Mouse (Mus musculus): ENCODE results near the gene Clasp2.
"Not testable (repeated sequence)": the region's sequence is repeated elsewhere in the genome, so short reads cannot be mapped to it uniquely, and the experiment has no call there.

Clasp2 gene

GRCm38 (mm10) chr9:113758472-113758871, 17.2 kb downstream of the Clasp2 start:
- no peak for DNase-seq

- no peak for DNase-seq
Observed at GRCm38 (mm10) chr9:113759684-113760083, 18.4 kb downstream of the Clasp2 start.

- DNase-seq: no peak
Observed at GRCm38 (mm10) chr9:113762389-113762788, 21.1 kb downstream of the Clasp2 start.

- DNase-seq: no peak
Observed at GRCm38 (mm10) chr9:113763123-113763522, 21.9 kb downstream of the Clasp2 start.

- DNase-seq: no peak
Observed at GRCm38 (mm10) chr9:113770640-113771039, 29.4 kb downstream of the Clasp2 start.

GRCm38 (mm10) chr9:113780863-113781262, 39.6 kb downstream of the Clasp2 start:
- no peak for DNase-seq

- DNase-seq: no peak
Observed at GRCm38 (mm10) chr9:113782362-113783005, 41.2 kb downstream of the Clasp2 start.

GRCm38 (mm10) chr9:113783674-113784073, 42.4 kb downstream of the Clasp2 start:
- DNase-seq: no peak

- not testable (repeated sequence) for DNase-seq
Observed at GRCm38 (mm10) chr9:113789283-113789682, 48.0 kb downstream of the Clasp2 start.

GRCm38 (mm10) chr9:113792651-113793512, 51.6 kb downstream of the Clasp2 start:
- DNase-seq: peak; percentile 87

GRCm38 (mm10) chr9:113793513-113793905, 52.2 kb downstream of the Clasp2 start:
- DNase-seq: no peak

- peak; percentile 50 for DNase-seq
Observed at GRCm38 (mm10) chr9:113793966-113794365, 52.7 kb downstream of the Clasp2 start.

GRCm38 (mm10) chr9:113797206-113797605, 55.9 kb downstream of the Clasp2 start:
- DNase-seq: no peak

- peak; percentile 1 for DNase-seq
Observed at GRCm38 (mm10) chr9:113800671-113801070, 59.4 kb downstream of the Clasp2 start.

GRCm38 (mm10) chr9:113802734-113803133, 61.5 kb downstream of the Clasp2 start:
- DNase-seq: no peak

GRCm38 (mm10) chr9:113803751-113804150, 62.5 kb downstream of the Clasp2 start:
- no peak for DNase-seq

- no peak for DNase-seq
Observed at GRCm38 (mm10) chr9:113805359-113805758, 64.1 kb downstream of the Clasp2 start.

GRCm38 (mm10) chr9:113811327-113811726, 70.1 kb downstream of the Clasp2 start:
- no peak for DNase-seq

- peak; percentile 78 for DNase-seq
Observed at GRCm38 (mm10) chr9:113811957-113812670, 70.8 kb downstream of the Clasp2 start.

- no peak for DNase-seq
Observed at GRCm38 (mm10) chr9:113812671-113813001, 71.4 kb downstream of the Clasp2 start.

GRCm38 (mm10) chr9:113813086-113813485, 71.8 kb downstream of the Clasp2 start:
- no peak for DNase-seq

- DNase-seq: no peak
Observed at GRCm38 (mm10) chr9:113815836-113816235, 74.6 kb downstream of the Clasp2 start.

GRCm38 (mm10) chr9:113822150-113822549, 80.9 kb downstream of the Clasp2 start:
- no peak for DNase-seq

- DNase-seq: no peak
Observed at GRCm38 (mm10) chr9:113828719-113829118, 87.4 kb downstream of the Clasp2 start.

Data from cerebellum, adult 9-10 months (tissue).